Mouse (Mus musculus): ENCODE measurements around the gene Tmc8.

- no peak for TF ChIP-seq GATA1 (IDR thresholded peaks at IDR 0.05; ENCODE audit: borderline replicate concordance, low read length)
- TF ChIP-seq FLI1 (IDR thresholded peaks at IDR 0.05; ENCODE audit: low read length) = no peak
These were observed 4.4 kb downstream of the Tmc8 start for GRCm38 (mm10) chr11:117786294-117786693.

Data from megakaryocyte, embryonic 14.5 days (primary cell).